Mouse (Mus musculus): Measurements from ENCODE around the gene Bahcc1.
A peak's percentile ranks its signal among the peaks of the same experiment; 100 is the strongest.

Bahcc1 gene

GRCm38 (mm10) chr11:120263176-120263575 lies 30.4 kb downstream of the Bahcc1 start:
- DNase-seq, result no peak

DNA sequence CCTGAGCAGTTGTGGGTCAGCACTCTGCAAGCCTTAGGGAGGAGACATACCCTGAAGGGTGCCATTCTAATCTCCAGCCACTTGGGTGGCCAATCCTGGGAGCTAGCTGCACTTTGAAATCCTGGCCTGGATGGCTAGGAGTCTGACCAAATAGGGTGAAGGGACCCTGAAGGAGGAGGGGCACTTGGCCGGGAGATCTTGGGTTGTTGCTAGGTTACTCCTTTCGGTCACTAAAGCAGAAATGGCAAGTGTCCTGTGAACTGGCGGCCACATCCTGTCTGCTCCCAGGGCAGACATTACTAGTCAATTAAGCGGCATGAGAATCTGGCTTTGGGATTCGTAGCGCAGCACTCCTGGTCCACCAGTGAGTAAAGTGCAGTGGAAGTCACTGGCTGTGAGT lies 31.3 kb downstream of the Bahcc1 start:
- DNase-seq, result no peak

GRCm38 (mm10) chr11:120265458-120265857 lies 32.7 kb downstream of the Bahcc1 start:
- no peak for DNase-seq

GRCm38 (mm10) chr11:120266259-120266758 lies 33.6 kb downstream of the Bahcc1 start:
- no peak for DNase-seq

GRCm38 (mm10) chr11:120267274-120267673 lies 34.5 kb downstream of the Bahcc1 start:
- DNase-seq, result no peak

GRCm38 (mm10) chr11:120267676-120268075 lies 34.9 kb downstream of the Bahcc1 start:
- DNase-seq, result no peak

DNA sequence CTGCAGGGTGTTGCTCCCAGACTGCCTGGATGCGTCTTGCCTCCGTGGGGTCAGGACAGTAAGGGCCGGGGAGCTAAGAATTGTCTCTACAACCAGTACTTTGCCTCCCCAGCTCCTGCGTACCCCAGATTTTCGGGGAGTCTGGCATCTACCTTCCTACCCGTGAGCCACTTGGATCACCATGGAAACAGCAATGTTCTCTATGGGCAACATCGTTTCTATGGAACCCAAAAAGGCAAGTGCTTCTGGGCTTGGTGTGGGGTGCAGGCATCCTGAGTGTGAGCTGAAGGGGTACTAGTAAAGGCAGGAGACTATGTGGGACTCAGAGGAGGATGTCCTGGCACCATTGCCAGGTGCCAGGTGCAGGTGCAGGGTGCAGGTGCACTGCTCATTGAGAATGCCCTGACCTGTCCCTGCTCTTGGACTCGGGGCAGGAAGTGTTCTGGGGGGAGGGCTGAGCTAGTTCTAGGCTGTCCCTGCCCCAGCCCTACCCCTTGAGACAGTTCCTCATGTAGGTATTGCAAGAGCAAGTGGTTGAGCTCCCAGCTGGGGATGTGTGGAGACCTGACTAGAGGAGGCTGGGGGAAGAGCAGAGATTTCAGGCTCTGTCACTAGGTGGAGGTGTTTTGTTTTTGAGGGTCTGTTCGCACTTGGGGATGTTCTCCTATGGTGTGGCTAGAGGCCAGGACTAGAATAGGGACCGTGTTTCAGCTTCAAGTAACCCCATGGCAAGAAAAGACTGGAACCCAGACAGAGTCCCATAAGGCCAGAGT lies 35.6 kb downstream of the Bahcc1 start:
- no peak for DNase-seq

- no peak for DNase-seq
Observed at GRCm38 (mm10) chr11:120269007-120269406, 36.3 kb downstream of the Bahcc1 start.

DNA sequence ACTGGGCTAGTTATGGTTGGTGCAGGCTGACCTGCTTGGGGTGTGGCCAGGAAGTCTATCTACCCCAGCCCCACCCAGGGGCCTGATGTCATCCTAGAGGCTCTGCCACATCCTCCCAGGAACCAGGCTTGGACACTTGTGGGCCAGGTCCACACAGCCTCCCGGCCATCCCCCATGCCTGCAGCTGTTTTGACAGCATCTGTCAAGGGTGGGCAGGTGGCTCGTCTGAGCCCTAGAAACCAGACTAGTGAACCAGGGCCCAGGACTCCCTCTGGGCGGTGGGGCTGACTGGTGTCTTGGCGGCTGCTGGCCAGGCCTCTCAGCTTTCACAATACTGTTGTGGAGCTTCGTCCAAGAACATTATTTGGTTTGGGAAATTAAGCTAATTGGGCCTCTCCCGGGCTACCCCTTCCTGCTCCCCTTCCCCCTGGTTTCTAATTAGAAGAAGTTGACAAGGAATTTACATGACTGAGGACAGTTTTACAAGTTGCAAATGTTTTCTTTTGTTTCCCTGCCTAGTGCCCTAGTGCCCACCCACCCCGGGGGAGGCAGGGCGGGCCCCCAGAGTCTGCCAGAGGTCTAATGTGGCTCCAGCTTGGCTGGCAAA lies 36.9 kb downstream of the Bahcc1 start:
- no peak for DNase-seq

GRCm38 (mm10) chr11:120279335-120279734 lies 46.6 kb downstream of the Bahcc1 start:
- no peak for DNase-seq

- peak; percentile 57 for DNase-seq
Observed at GRCm38 (mm10) chr11:120280281-120280773, 47.6 kb downstream of the Bahcc1 start.

- no peak for DNase-seq
Observed at GRCm38 (mm10) chr11:120280774-120281173, 48.0 kb downstream of the Bahcc1 start.

- DNase-seq, result peak; percentile 65
Observed at GRCm38 (mm10) chr11:120281197-120281596, 48.5 kb downstream of the Bahcc1 start.

GRCm38 (mm10) chr11:120283542-120283941 lies 50.8 kb downstream of the Bahcc1 start:
- peak; percentile 49 for DNase-seq

GRCm38 (mm10) chr11:120289644-120290043 lies 56.9 kb downstream of the Bahcc1 start:
- no peak for DNase-seq

GRCm38 (mm10) chr11:120290266-120290665 lies 57.5 kb downstream of the Bahcc1 start:
- no peak for DNase-seq

- no peak for DNase-seq
Observed at GRCm38 (mm10) chr11:120293714-120294113, 61.0 kb downstream of the Bahcc1 start.

- DNase-seq, result no peak
Observed at GRCm38 (mm10) chr11:120296305-120297144, 63.8 kb downstream of the Bahcc1 start.

GRCm38 (mm10) chr11:120297767-120298166 lies 65.0 kb downstream of the Bahcc1 start:
- no peak for DNase-seq

GRCm38 (mm10) chr11:120298441-120299141 lies 65.8 kb downstream of the Bahcc1 start:
- no peak for DNase-seq

DNA sequence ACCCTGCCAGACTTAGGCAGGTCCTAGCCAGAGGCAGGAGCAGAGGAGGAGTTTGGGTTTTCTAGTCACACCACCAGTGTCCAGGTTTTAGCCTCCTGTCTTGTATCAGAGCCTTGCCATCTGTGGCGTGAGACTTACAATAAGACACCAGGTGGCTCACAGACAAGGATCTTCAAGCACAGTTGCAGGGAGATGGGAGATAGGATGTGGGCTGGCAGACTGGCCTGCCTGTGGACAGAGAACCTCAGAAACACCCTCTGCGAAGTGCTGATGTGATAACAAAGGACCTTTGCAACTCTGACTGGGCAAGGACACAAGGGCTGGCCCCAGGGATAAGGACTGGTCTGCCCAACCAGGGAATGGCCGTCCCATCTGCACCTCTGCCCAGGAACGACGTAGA lies 66.7 kb downstream of the Bahcc1 start:
- DNase-seq, result no peak

DNA sequence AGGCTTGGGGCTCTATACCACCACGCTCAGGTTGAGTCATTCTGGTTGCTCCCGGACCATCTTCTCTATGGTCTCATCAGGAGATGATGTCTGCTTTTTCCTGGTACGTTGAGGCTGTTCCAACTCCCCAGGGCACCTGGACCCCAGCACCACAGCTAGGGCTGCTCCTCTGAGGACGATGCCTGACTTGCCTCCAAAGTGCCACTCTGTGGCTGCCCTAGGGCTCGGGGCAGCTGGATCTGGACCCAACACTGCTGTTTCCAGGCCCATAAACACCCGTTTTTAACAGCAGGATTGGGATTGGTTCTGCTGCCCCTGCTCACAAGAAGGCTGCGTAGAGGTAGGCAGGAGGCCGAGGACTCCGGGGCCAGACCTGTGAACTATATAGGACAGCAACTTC lies 70.4 kb downstream of the Bahcc1 start:
- no peak for DNase-seq

Data from kidney, adult 18-20 months (tissue).